16 mouse cellular contexts compared by ENCODE assay signal in genomic region chr1:38694142-38694541, GRCm38 (mm10). TPM values are rescaled to one million over a fixed set of nuclear protein-coding genes. Genes with fewer than 3 reads are reported as not detected.
DNase-seq lines count a peak whose midpoint lies in the region; ATAC-seq and TF ChIP-seq lines count a peak whose summit lies in the region.
"Had no signal": no experiment of that assay in that cellular context is flagged by ENCODE, and none has a peak within 500 bp of the region (broad histone marks: within the 10 kb centered on the region; RNA-seq: fewer than 3 reads in every experiment).

No protein-coding gene starts in this region.

- no peak overlapping the region for H3K4me3 ChIP-seq in G1E (ENCODE audit: low read depth, low read length)
- H3K4me3 ChIP-seq in liver, embryonic 14.5 days (ENCODE audit: insufficient read depth in 1 of 2, low read depth in 2 of 2, low read length in 2 of 2) = no peak overlapping the region
- no peak overlapping the region for H3K4me3 ChIP-seq in forebrain, embryonic 13.5 days
- H3K4me3 ChIP-seq in gastrocnemius, adult 2 months = no peak overlapping the region
- H3K4me3 ChIP-seq: embryonic facial prominence, embryonic 13.5 days; heart, embryonic 10.5 days; hindbrain, embryonic 15.5 days; neural tube, embryonic 13.5 days had no signal

- no peak overlapping the region for H3K4me2 ChIP-seq in liver, embryonic 14.5 days (ENCODE audit: low read depth)
- no peak overlapping the region for H3K4me2 ChIP-seq in forebrain, embryonic 13.5 days
- H3K4me2 ChIP-seq: embryonic facial prominence, embryonic 13.5 days; hindbrain, embryonic 15.5 days; neural tube, embryonic 13.5 days had no signal

- H3K27me3 ChIP-seq in G1E (ENCODE audit: insufficient read depth, low read length) = peaks cover 3% of the 10 kb centered on the region; the same call in 1 of the 2 replicates
- no peaks in the 10 kb centered on the region for H3K27me3 ChIP-seq in liver, embryonic 14.5 days (ENCODE audit: control insufficient read depth, insufficient read depth, low read length)
- H3K27me3 ChIP-seq in forebrain, embryonic 13.5 days = no peaks in the 10 kb centered on the region
- H3K27me3 ChIP-seq: embryonic facial prominence, embryonic 13.5 days; hindbrain, embryonic 15.5 days; neural tube, embryonic 13.5 days had no signal

- peaks cover 45% of the 10 kb centered on the region for H3K4me1 ChIP-seq in G1E (ENCODE audit: insufficient read depth, low read depth, low read length)
- H3K4me1 ChIP-seq in liver, embryonic 14.5 days (replicated peaks; ENCODE audit: control insufficient read depth in 2 of 2, insufficient read depth in 2 of 2, low read length in 1 of 2) = peaks cover 0 to 3% of the 10 kb centered on the region in 2 experiments; a peak in 1 of 4 replicates
- H3K4me1 ChIP-seq in forebrain, embryonic 13.5 days = peaks cover 7% of the 10 kb centered on the region

- ATAC-seq in G1E (ENCODE audit: extremely low read depth, insufficient number of reproducible peaks, low FRiP score, poor library complexity, severe bottlenecking) = peak; percentile 78
- ATAC-seq in liver, embryonic 14.5 days (ENCODE audit: insufficient read depth) = no peak
- no peak for ATAC-seq in forebrain, embryonic 13.5 days
- no peak for ATAC-seq in cerebellum, adult (ENCODE audit: insufficient number of reproducible peaks, low FRiP score, low TSS enrichment)
- ATAC-seq: lung, postnatal 0 days had no signal

- no peak for TF ChIP-seq CTCF in G1E (IDR thresholded peaks at IDR 0.05; ENCODE audit: low read depth, low read length)
- TF ChIP-seq CTCF in liver, embryonic 14.5 days (IDR thresholded peaks at IDR 0.05; ENCODE audit: low read depth) = no peak
- no peak for TF ChIP-seq CTCF in gastrocnemius, adult 2 months (IDR thresholded peaks at IDR 0.05)

- no peaks in the 10 kb centered on the region for H3K9me3 ChIP-seq in G1E (replicated peaks)
- H3K9me3 ChIP-seq in liver, embryonic 14.5 days (ENCODE audit: control insufficient read depth, low read length) = no peaks in the 10 kb centered on the region
- no peaks in the 10 kb centered on the region for H3K9me3 ChIP-seq in forebrain, embryonic 13.5 days (replicated peaks)
- H3K9me3 ChIP-seq: embryonic facial prominence, embryonic 13.5 days; heart, embryonic 10.5 days; hindbrain, embryonic 15.5 days; neural tube, embryonic 13.5 days had no signal

- intact Hi-C loops in gastrocnemius, adult 2 months (cut with DNase I) = no loop called here

- H3K36me3 ChIP-seq in G1E (replicated peaks) = no peaks in the 10 kb centered on the region
- no peaks in the 10 kb centered on the region for H3K36me3 ChIP-seq in liver, embryonic 14.5 days (replicated peaks; ENCODE audit: control insufficient read depth, insufficient read depth, low read depth)
- no peaks in the 10 kb centered on the region for H3K36me3 ChIP-seq in forebrain, embryonic 13.5 days (ENCODE audit: poor library complexity, severe bottlenecking)
- H3K36me3 ChIP-seq: embryonic facial prominence, embryonic 13.5 days; heart, embryonic 10.5 days; hindbrain, embryonic 15.5 days; neural tube, embryonic 13.5 days had no signal

- peak; percentile 46 for TF ChIP-seq EP300 in liver, embryonic 14.5 days (IDR thresholded peaks at IDR 0.05; ENCODE audit: low read depth)

- H3K9ac ChIP-seq in liver, embryonic 14.5 days (replicated peaks) = no peak overlapping the region
- no peak overlapping the region for H3K9ac ChIP-seq in forebrain, embryonic 13.5 days
- H3K9ac ChIP-seq: embryonic facial prominence, embryonic 13.5 days; hindbrain, embryonic 15.5 days; neural tube, embryonic 13.5 days had no signal

- H3K27ac ChIP-seq in liver, embryonic 14.5 days = no peak overlapping the region
- no peak overlapping the region for H3K27ac ChIP-seq in forebrain, embryonic 13.5 days
- no peak overlapping the region for H3K27ac ChIP-seq in gastrocnemius, adult 2 months
- H3K27ac ChIP-seq: embryonic facial prominence, embryonic 13.5 days; heart, embryonic 10.5 days; hindbrain, embryonic 15.5 days; neural tube, embryonic 13.5 days had no signal

- DNase-seq in 3T3-L1 (ENCODE audit: low read depth, low spot score) (peak; percentile 39), G1E (ENCODE audit: low spot score) (peak; percentile 38)
- DNase-seq in liver, embryonic 14.5 days (ENCODE audit: low read depth in 3 of 3, low spot score in 3 of 3) = peak; percentile 0 to 3 (median 1)
- DNase-seq in spleen, postnatal 10 days (ENCODE audit: low spot score in 2 of 2) = peak; percentile 16 to 47
- no peak for DNase-seq in gastrocnemius, adult 2 months
- no peak for DNase-seq in kidney, adult 11 months
- DNase-seq: adrenal gland, adult 2 months; cerebellum, adult 18-20 months; kidney, postnatal 36 days had no signal

- WGBS in liver, embryonic 14.5 days (ENCODE audit: insufficient replicate concordance) = 7% methylated on average over 5 of the region's 5 CpGs
- 72% methylated on average over 5 of the region's 5 CpGs for WGBS in forebrain, embryonic 13.5 days

RNA-seq across cellular contexts. Expression of gene Aff3, which starts 29.4 kb away (rescaled TPM):
- total RNA-seq in G1E (2014; fragmentation: Nextera tagmentation) = 3.3 and 6.3 TPM in 2 replicates
- 2.3 and 2.5 TPM in 2 replicates for total RNA-seq in G1E (2017)
- 6.9 and 8.0 TPM in 2 replicates for polyA plus RNA-seq in G1E (2012)
- polyA plus RNA-seq in liver, embryonic 14.5 days (2012; rRNA removed) = 0.22 and 0.34 TPM in 2 replicates
- polyA plus RNA-seq in liver, embryonic 14.5 days (2014; fragmentation: Nextera tagmentation; extraction: Ambion mirVana) = 0.18 and 0.47 TPM in 2 replicates
- 9.3 and 10.6 TPM in 2 replicates for polyA plus RNA-seq in forebrain, embryonic 13.5 days (2015; fragmentation: Nextera tagmentation; extraction: Ambion mirVana)
- 1 to 10 TPM; 1.2 to 4.4 TPM for total RNA-seq in gastrocnemius, adult 2 months (2021)

Comparison
In these comparisons a context has a peak if more than half of its experiments do, and no peak if none do; other contexts are left out.
1. DNase-seq: peak in 3T3-L1 (single experiment), G1E (single experiment), liver, embryonic 14.5 days (3 of 3) and spleen, postnatal 10 days (2 of 2); none in gastrocnemius, adult 2 months (single experiment) and kidney, adult 11 months (single experiment).